Mouse (Mus musculus): ENCODE measurements around the gene Tmem98.

Tmem98 gene

GRCm38 (mm10) chr11:80809993-80810821 lies at the start of gene Tmem98:
Gene Tmem98, plus strand, starts transcription at chr11:80810175.
- DNase-seq, result peak; percentile 35 to 61

- no peak for DNase-seq
Measured at GRCm38 (mm10) chr11:80761285-80761974, 48.5 kb upstream of the Tmem98 start.

GRCm38 (mm10) chr11:80762066-80762465 lies 47.9 kb upstream of the Tmem98 start:
- DNase-seq, result no peak

DNA sequence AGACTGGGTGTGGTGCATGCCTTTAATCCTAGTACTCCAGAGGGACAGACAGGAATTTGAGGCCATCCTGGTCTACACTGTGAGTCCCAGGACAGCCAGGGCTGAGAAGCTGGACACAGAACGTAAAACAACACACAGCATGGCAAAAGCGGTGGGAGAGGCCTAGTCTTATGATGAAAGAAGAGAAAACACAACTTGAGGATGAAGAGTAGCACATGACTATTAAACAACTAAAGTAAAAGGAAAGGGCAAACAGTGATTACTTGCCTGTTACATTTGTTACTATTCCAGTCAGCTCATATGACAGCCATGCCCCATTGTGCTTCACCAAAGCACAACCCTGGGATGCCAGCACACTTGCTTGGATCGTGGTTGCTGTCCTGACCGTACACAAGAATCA lies 43.9 kb upstream of the Tmem98 start:
- DNase-seq, result no peak

- DNase-seq, result peak; percentile 64 to 70
Measured at GRCm38 (mm10) chr11:80766472-80767319, 43.3 kb upstream of the Tmem98 start.

- DNase-seq, result no peak
Measured at GRCm38 (mm10) chr11:80767320-80767617, 42.7 kb upstream of the Tmem98 start.

- DNase-seq, result no peak
Measured at GRCm38 (mm10) chr11:80771186-80771585, 38.8 kb upstream of the Tmem98 start.

GRCm38 (mm10) chr11:80771596-80772250 lies 38.3 kb upstream of the Tmem98 start:
- DNase-seq, result no peak

DNA sequence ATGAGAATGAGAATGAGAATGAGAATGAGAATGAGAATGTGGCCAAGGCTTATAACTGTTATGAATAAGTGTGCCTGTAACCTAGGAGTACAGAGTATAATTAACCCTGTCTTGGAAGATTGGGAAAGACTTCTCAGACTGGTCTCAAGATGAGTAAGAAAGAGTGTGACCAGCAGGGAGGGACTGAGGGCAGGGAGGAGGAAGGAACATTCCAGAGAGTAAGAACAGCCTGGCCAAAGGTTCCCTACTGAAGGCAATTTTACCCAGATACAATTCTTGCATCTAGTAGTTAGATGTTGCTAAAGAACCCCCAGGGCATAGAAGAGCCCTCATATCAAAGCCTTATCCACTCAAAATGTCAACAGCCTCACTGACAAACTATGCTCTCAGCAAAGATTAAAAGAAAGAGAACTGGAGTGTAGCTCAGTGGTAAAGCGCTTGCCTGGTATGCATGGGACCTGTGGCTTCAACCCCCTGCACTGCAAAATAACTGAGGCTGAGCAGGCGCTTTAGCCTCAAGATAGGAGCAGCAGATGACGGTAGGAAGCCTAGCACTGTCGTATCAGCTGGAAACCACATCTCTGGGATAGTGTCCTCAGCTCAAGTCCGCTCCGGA lies 37.3 kb upstream of the Tmem98 start:
- no peak for DNase-seq

- no peak for DNase-seq
Measured at GRCm38 (mm10) chr11:80775535-80775934, 34.4 kb upstream of the Tmem98 start.

DNA sequence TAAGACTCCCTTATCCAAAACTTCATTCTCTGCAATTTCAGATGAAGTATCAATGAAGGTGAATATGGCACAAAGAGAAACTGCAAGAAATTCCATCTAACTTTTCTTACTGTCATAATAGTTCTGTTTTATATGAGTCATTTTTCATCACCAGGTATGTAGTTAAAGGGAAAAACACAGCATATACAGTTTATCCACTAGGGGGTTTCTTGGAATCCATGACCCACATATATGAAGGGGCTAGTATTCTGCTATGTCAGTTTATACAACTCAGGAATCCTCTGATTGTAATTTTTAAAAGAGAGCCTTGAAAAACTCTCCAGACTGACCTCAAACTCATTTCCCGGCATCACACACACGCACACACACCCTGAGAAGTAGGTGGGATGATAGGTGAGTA lies 32.3 kb upstream of the Tmem98 start:
- DNase-seq, result no peak

GRCm38 (mm10) chr11:80778157-80778556 lies 31.8 kb upstream of the Tmem98 start:
- DNase-seq, result no peak

DNA sequence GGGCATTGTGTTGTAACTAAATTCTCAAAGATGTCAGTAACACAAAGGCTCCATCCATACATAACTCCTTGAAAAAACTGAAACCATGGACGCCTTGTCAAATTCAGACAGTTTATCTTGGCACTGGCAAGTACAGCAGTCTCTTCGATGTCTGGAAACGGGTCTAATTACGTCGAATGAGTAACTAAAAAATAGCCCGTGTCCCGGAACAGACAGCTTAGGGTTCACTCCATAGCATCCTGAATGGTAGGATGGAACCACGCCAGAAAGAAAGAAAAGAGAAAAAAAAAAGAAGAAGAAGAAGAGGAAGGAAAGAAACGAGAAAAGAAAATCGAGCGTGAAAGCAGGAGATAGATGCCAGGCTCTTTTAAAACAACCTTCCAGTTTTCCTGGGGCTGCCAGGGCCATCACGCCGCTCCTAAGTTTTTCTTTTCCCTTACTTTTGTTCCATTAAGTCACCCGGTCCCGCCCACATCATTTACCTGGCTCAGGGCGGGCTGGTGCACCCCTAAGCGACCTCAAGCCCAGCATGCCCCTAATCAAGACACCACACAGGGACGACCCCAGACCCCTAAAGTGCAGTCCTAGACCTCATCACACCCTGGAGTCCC lies 31.0 kb upstream of the Tmem98 start:
- peak in 1 of 2 experiments; percentile 53 for DNase-seq

DNA sequence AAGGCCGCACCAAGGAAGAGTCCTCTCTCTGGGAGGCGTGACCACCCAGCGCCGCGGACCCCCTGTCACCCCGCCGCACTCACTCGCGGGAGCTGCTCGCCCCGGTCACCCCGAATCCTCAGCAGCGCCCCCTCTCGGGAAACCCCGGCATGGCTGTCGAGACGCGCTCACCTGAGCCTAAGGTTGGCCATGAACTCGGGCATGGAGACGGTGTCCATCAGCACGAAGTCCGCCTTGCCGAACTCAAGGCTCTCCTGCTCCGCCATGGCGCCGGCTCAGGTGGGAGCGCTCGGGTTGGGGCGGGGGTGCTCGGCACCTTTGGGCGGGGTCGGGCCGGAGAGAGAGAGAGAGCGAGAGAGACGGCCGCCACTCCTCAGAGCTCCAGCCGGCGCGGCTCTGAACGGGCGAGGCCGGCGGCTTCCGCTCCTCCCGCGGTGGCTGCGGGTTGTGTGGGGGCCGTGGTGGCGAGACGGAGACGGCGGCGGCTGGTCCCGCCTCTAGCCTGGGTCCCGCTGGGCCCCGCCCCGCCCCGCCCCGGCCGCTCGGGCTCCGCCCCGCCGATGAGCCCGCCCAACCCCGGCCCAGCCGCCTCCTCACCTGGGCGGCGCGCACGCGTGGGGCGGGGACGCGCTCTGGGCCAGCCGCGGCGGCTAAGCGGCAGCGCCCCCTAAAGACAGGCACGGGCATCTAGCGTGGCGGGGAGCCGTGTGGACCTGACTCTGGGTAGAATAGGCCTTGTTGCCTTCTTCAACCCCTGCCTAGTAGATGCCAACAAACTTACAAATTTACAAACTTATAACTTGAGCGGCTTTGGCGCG lies 30.2 kb upstream of the Tmem98 start, which contains the start of gene Myo1d:
TSS of gene Myo1d (minus strand) at position 499 of the 818 bp plus-strand sequence.
- peak; percentile 90 to 94 for DNase-seq

DNA sequence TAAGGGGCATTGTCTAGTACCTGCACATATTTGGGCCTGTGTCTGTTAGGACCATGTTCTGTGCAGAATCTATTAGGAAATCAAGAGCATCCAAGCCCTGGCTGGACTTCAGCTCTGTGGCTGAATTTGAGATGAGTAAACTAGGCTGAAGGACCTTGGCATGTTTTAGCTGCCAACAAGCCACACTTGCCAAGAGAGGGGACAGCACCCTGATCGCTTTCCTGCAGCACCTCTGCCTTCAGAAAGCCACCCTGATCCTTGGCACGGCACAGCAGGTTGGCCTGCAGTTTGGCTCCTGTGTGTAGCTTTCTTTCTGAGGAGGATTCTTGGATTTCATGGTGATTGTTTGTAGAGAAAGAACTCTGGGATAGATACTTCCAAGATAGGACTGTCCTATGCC lies 28.4 kb upstream of the Tmem98 start:
- peak in 1 of 2 experiments; percentile 50 for DNase-seq

GRCm38 (mm10) chr11:80783460-80783859 lies 26.5 kb upstream of the Tmem98 start:
- no peak for DNase-seq

DNA sequence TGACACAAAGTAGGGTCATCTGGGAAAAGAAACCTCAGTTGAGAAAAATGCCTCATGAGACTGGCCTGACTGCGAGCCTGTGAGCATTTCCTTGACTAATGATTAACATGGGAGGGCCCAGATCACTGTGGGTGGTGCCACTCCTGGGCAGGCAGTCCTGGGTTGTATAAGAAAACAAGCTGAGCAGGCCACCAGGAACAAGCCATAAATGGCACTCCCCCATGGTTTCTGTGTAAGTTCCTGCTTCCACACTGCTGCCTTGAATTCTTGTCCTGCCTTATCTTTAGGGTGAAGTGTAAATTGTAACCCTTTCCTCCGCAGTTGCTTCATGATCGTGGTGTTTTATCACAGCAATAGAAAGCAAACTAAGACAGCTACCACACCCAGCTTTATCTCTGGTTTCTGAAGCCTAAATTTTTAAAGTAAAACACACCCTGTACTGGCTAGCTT lies 25.7 kb upstream of the Tmem98 start:
- peak; percentile 83 to 91 for DNase-seq

GRCm38 (mm10) chr11:80785672-80786071 lies 24.3 kb upstream of the Tmem98 start:
- no peak for DNase-seq

DNA sequence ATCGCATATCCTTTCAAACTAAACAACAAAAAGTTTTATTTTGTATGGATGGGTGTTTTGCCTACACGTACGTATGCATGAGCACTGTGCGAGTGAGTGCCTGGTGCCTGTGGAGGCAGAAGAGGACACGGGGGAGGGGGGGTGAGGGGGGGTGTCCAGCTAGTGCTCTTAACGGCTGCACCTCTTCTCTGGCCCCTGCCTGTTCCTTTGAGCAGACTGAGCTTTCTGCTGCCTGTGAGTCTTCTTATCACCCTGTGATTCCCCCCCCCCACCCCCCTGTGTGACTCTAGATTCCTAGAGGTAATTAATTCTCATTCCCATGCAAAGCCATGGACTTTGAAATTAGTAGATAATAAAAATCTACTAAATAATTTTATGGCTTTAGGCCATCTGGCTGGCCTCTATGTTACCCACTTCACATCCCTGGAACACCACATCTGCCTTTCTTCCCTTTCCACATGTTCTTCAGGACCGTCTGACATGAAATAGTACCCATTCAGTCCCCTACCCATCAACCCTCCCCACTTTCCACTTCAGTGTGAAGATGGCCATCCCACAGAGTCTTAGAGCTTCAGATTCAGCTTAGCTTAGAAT lies 20.2 kb upstream of the Tmem98 start:
- no peak for DNase-seq

- DNase-seq, result no peak
Measured at GRCm38 (mm10) chr11:80790413-80790812, 19.6 kb upstream of the Tmem98 start.

All from kidney, postnatal 25 days (tissue).